Mouse (Mus musculus): ENCODE measurements around the gene Atp10a. TPM values are rescaled to one million over a fixed set of nuclear protein-coding genes. Genes with fewer than 3 reads are reported as not detected.

Gene Atp10a
- polyA plus RNA-seq, 1 experiment from 2014 or later = 2.2 TPM

GRCm38 (mm10) chr7:58757331-58757730 is 101.4 kb downstream of the Atp10a start:
- H3K27ac ChIP-seq (ENCODE audit: poor library complexity, severe bottlenecking) = no peak overlapping the region
- H3K4me1 ChIP-seq (replicated peaks) = peaks cover 9% of the 10 kb centered on the region; the same call in 1 of the 2 replicates
- no peak overlapping the region for H3K4me2 ChIP-seq
- H3K27me3 ChIP-seq (replicated peaks) = no peaks in the 10 kb centered on the region
- no peak for ATAC-seq (ENCODE audit: insufficient number of reproducible peaks, low FRiP score)
- H3K4me3 ChIP-seq = no peak overlapping the region
- H3K9ac ChIP-seq = no peak overlapping the region
- WGBS = 71% methylated on average over 2 of the region's 2 CpGs
- no peaks in the 10 kb centered on the region for H3K9me3 ChIP-seq (replicated peaks)
- H3K36me3 ChIP-seq = no peaks in the 10 kb centered on the region

- Histone ChIP-seq H3K27me3 (replicated peaks) (no peaks in the 10 kb centered on the region), H3K4me3 (no peak overlapping the region), H3K4me1 (replicated peaks) (peaks cover 9% of the 10 kb centered on the region; the same call in 1 of the 2 replicates), H3K27ac (ENCODE audit: poor library complexity, severe bottlenecking) (no peak overlapping the region), H3K9ac (no peak overlapping the region), H3K4me2 (no peak overlapping the region), H3K9me3 (replicated peaks) (no peaks in the 10 kb centered on the region), H3K36me3 (no peaks in the 10 kb centered on the region)
- ATAC-seq (ENCODE audit: insufficient number of reproducible peaks, low FRiP score) = no peak
- WGBS = 80% methylated on average over 3 of the region's 3 CpGs
Measured at GRCm38 (mm10) chr7:58758396-58758795, 102.4 kb downstream of the Atp10a start.

GRCm38 (mm10) chr7:58759265-58759664 is 103.3 kb downstream of the Atp10a start:
- no peaks in the 10 kb centered on the region for H3K9me3 ChIP-seq (replicated peaks)
- peaks cover 9% of the 10 kb centered on the region; the same call in 1 of the 2 replicates for H3K4me1 ChIP-seq (replicated peaks)
- H3K27ac ChIP-seq (ENCODE audit: poor library complexity, severe bottlenecking) = no peak overlapping the region
- no peak overlapping the region for H3K4me2 ChIP-seq
- no peak overlapping the region for H3K9ac ChIP-seq
- 82% methylated on average over 4 of the region's 4 CpGs for WGBS
- no peak overlapping the region for H3K4me3 ChIP-seq
- H3K36me3 ChIP-seq = no peaks in the 10 kb centered on the region
- H3K27me3 ChIP-seq (replicated peaks) = no peaks in the 10 kb centered on the region
- no peak for ATAC-seq (ENCODE audit: insufficient number of reproducible peaks, low FRiP score)

GRCm38 (mm10) chr7:58767257-58767656 is 111.3 kb downstream of the Atp10a start:
- no peaks in the 10 kb centered on the region for H3K27me3 ChIP-seq (replicated peaks)
- no peaks in the 10 kb centered on the region for H3K9me3 ChIP-seq (replicated peaks)
- no peak overlapping the region for H3K4me2 ChIP-seq
- H3K4me1 ChIP-seq (replicated peaks) = peaks cover 2% of the 10 kb centered on the region; the same call in 1 of the 2 replicates
- no peak overlapping the region for H3K27ac ChIP-seq (ENCODE audit: poor library complexity, severe bottlenecking)
- no peaks in the 10 kb centered on the region for H3K36me3 ChIP-seq
- H3K4me3 ChIP-seq = no peak overlapping the region
- H3K9ac ChIP-seq = no peak overlapping the region
- WGBS = 62% methylated on average over 6 of the region's 6 CpGs
- no peak; the same call in 1 of the 2 replicates for ATAC-seq (ENCODE audit: insufficient number of reproducible peaks, low FRiP score)

GRCm38 (mm10) chr7:58768253-58768652 is 112.3 kb downstream of the Atp10a start:
- Histone ChIP-seq H3K4me3 (no peak overlapping the region), H3K27me3 (replicated peaks) (no peaks in the 10 kb centered on the region), H3K9ac (no peak overlapping the region), H3K36me3 (no peaks in the 10 kb centered on the region), H3K4me1 (replicated peaks) (peaks cover 2% of the 10 kb centered on the region; the same call in 1 of the 2 replicates), H3K4me2 (no peak overlapping the region), H3K27ac (ENCODE audit: poor library complexity, severe bottlenecking) (no peak overlapping the region), H3K9me3 (replicated peaks) (no peaks in the 10 kb centered on the region)
- WGBS = 75% methylated on average over 2 of the region's 2 CpGs
- no peak for ATAC-seq (ENCODE audit: insufficient number of reproducible peaks, low FRiP score)

GRCm38 (mm10) chr7:58770254-58770653 is 114.3 kb downstream of the Atp10a start:
- Histone ChIP-seq H3K4me1 (replicated peaks) (peaks cover 8% of the 10 kb centered on the region), H3K4me2 (no peak overlapping the region), H3K9ac (no peak overlapping the region), H3K9me3 (replicated peaks) (no peaks in the 10 kb centered on the region), H3K36me3 (no peaks in the 10 kb centered on the region), H3K27ac (ENCODE audit: poor library complexity, severe bottlenecking) (no peak overlapping the region), H3K27me3 (replicated peaks) (no peaks in the 10 kb centered on the region), H3K4me3 (no peak overlapping the region)
- WGBS = 72% methylated on average over 3 of the region's 3 CpGs
- no peak for ATAC-seq (ENCODE audit: insufficient number of reproducible peaks, low FRiP score)

GRCm38 (mm10) chr7:58772048-58772690 is 116.2 kb downstream of the Atp10a start:
- Histone ChIP-seq H3K4me1 (replicated peaks) (peaks cover 8% of the 10 kb centered on the region), H3K36me3 (no peaks in the 10 kb centered on the region), H3K27ac (ENCODE audit: poor library complexity, severe bottlenecking) (no peak overlapping the region), H3K4me2 (no peak overlapping the region), H3K27me3 (replicated peaks) (no peaks in the 10 kb centered on the region), H3K9ac (no peak overlapping the region), H3K9me3 (replicated peaks) (no peaks in the 10 kb centered on the region), H3K4me3 (no peak overlapping the region)
- WGBS = 83% methylated on average over 6 of the region's 6 CpGs
- no peak for ATAC-seq (ENCODE audit: insufficient number of reproducible peaks, low FRiP score)

GRCm38 (mm10) chr7:58779146-58779545 is 123.2 kb downstream of the Atp10a start:
- Histone ChIP-seq H3K9me3 (replicated peaks) (no peaks in the 10 kb centered on the region), H3K4me3 (no peak overlapping the region), H3K36me3 (no peaks in the 10 kb centered on the region), H3K27me3 (replicated peaks) (no peaks in the 10 kb centered on the region), H3K27ac (ENCODE audit: poor library complexity, severe bottlenecking) (no peak overlapping the region), H3K4me2 (no peak overlapping the region), H3K4me1 (replicated peaks) (peaks cover 8% of the 10 kb centered on the region), H3K9ac (no peak overlapping the region)
- ATAC-seq (ENCODE audit: insufficient number of reproducible peaks, low FRiP score) = no peak

GRCm38 (mm10) chr7:58786986-58787385 is 131.0 kb downstream of the Atp10a start:
- 76% methylated on average over 4 of the region's 4 CpGs for WGBS
- H3K4me3 ChIP-seq = no peak overlapping the region
- no peaks in the 10 kb centered on the region for H3K27me3 ChIP-seq (replicated peaks)
- no peak overlapping the region for H3K4me2 ChIP-seq
- H3K9ac ChIP-seq = peak overlapping the region; percentile 18; the same call in 1 of the 2 replicates
- no peaks in the 10 kb centered on the region for H3K36me3 ChIP-seq
- no peak overlapping the region for H3K27ac ChIP-seq (ENCODE audit: poor library complexity, severe bottlenecking)
- ATAC-seq (ENCODE audit: insufficient number of reproducible peaks, low FRiP score) = no peak
- peaks cover 27% of the 10 kb centered on the region for H3K4me1 ChIP-seq (replicated peaks)
- no peaks in the 10 kb centered on the region for H3K9me3 ChIP-seq (replicated peaks)

GRCm38 (mm10) chr7:58787585-58787984 is 131.6 kb downstream of the Atp10a start:
- no peak overlapping the region for H3K4me2 ChIP-seq
- no peak for ATAC-seq (ENCODE audit: insufficient number of reproducible peaks, low FRiP score)

GRCm38 (mm10) chr7:58788424-58789261 is 132.7 kb downstream of the Atp10a start:
- H3K4me2 ChIP-seq = peak overlapping the region; percentile 32

More at GRCm38 (mm10) chr7:58787585-58787984, 131.6 kb downstream of the Atp10a start:
- Histone ChIP-seq H3K4me1 (replicated peaks) (peaks cover 27% of the 10 kb centered on the region), H3K36me3 (no peaks in the 10 kb centered on the region), H3K27me3 (replicated peaks) (no peaks in the 10 kb centered on the region), H3K27ac (ENCODE audit: poor library complexity, severe bottlenecking) (peak overlapping the region; percentile 89), H3K4me3 (no peak overlapping the region), H3K9ac (no peak overlapping the region), H3K9me3 (replicated peaks) (no peaks in the 10 kb centered on the region)
- WGBS = 35% methylated on average over 3 of the region's 4 CpGs

More at GRCm38 (mm10) chr7:58788424-58789261, 132.7 kb downstream of the Atp10a start:
- Histone ChIP-seq H3K27ac (ENCODE audit: poor library complexity, severe bottlenecking) (peak overlapping the region; percentile 89), H3K36me3 (no peaks in the 10 kb centered on the region), H3K9me3 (replicated peaks) (no peaks in the 10 kb centered on the region), H3K4me3 (no peak overlapping the region), H3K4me1 (replicated peaks) (peaks cover 27% of the 10 kb centered on the region), H3K27me3 (replicated peaks) (no peaks in the 10 kb centered on the region), H3K9ac (no peak overlapping the region)
- ATAC-seq (ENCODE audit: insufficient number of reproducible peaks, low FRiP score) = peak; percentile 59
- 30% methylated on average over 7 of the region's 7 CpGs for WGBS

Data from heart, embryonic 12.5 days (tissue).